Mouse (Mus musculus) right cerebral cortex, postnatal 36 days (tissue): ENCODE measurements around the gene Rpl6.
"Not testable (repeated sequence)": the region's sequence is repeated elsewhere in the genome, so short reads cannot be mapped to it uniquely, and the experiment has no call there.

Source experiments
- DNase-seq, 2 experiments: peaks; one replicate each; pipeline ENCODE4 v3.0.0; 2022; ENCODE audit warnings: low spot score in 2 of 2, mixed read lengths in 1 of 2

Rpl6 gene

DNA sequence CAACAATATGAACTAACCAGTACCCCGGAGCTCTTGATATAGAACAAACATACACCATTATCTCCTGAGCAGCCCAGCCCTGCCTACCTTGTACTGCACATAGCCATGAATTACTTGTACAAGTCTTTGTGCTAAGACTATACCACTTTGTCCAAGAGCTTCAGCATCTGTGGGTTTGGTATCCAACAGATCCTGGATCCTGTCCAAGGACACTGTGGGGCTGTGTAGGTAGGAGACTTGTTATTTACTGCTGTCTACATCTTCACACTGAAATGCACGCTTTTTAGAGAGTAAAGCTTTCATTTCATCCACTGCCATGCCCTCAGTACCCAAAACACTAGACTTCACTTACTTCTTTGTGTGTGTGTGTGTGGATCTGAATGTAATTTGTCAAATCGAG lies 20.6 kb downstream of the Rpl6 start:
- no peak for DNase-seq

DNA sequence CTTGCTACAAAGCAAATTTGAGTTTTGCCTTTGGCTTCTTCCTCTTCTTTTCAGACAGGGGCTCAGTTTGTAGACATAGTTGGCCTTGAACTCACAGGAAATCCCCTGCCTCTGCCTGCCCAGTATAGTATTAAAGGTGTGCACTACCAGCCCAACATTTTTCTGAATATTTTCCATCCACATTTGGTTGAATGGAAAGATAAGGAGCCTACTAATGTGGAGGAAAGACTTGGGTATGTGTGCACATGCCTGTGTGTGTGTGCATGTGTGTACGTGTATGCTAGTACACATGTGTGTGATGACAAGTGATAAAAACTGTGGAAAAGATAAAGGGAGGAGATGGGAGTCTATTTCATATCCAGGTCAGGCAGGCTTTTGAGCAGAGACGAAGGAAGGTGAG lies 21.6 kb downstream of the Rpl6 start:
- no peak for DNase-seq

DNA sequence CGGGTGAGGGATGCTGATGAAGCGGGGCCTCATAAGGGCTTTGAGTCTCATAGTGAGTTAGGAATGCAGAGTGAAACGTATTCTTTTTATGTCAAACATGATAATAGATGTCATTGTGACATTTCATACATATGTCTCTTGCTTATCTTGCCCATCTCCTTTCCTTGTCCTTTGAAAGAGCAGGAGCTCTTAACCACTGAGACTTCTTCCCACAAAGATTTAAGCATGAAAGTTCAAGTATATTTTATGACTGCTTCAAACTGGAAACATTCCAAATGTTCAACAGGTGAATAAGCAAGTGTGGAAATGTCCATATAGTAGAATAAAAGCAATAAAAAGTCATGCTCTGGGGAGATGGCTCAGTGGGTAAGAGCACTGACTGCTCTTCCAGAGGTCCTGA lies 22.1 kb downstream of the Rpl6 start:
- DNase-seq, result no peak

DNA sequence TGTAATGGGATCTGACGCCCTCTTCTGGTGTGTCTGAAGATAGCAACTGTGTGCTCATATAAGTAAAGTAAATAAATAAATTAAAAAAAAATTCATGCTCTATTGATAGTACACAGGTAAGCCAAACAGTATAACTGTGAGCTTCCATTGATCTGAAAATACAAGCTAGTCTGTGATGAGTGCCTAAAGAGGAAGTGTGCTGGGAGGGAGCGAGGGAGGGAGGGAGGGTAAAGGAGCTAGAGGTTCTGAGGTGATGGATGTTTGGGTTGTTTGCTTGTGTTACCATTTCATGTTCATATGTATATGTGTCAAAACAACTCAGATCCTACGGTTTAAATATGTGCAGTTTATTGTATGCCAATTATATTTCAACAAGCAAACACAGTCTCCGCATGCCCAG lies 22.6 kb downstream of the Rpl6 start:
- no peak for DNase-seq

DNA sequence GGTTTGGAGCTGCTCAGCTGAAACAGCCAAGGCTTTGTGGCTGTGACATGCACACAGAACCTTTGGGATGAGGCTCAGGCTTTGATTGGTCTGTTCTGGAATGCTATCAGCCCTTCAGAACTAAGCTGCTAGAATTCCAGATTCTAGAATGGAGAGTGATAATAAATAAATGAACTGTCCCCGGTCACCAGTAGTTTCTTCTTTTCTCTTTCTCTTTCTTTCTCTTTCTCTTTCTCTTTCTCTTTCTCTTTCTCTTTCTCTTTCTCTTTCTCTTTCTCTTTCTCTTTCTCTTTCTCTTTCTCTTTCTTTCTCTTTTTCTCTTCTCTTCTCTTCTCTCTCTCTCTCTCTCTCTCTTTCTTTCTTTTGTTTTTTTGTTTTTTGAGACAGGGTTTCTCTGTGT lies 23.0 kb downstream of the Rpl6 start:
- DNase-seq, result not testable (repeated sequence)

DNA sequence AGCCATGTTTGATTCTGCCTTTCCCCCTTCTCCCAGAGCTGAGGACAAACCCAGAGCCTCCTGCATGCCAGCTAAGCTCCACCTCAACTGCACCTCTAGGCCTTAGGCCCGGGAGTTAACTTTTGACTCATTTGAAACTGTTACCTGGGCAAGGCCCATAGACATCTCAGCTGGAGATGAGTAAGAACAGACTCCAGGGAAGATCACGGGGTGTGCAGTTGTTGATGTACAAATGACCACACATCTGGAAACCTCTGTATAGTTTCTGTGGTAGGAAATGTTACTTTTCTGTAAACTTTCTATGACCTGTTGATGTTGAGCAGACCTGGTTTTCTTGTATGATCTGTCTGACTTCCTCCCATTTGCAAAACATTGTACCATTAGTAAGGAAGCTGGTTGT lies 24.9 kb downstream of the Rpl6 start:
- DNase-seq, result no peak

DNA sequence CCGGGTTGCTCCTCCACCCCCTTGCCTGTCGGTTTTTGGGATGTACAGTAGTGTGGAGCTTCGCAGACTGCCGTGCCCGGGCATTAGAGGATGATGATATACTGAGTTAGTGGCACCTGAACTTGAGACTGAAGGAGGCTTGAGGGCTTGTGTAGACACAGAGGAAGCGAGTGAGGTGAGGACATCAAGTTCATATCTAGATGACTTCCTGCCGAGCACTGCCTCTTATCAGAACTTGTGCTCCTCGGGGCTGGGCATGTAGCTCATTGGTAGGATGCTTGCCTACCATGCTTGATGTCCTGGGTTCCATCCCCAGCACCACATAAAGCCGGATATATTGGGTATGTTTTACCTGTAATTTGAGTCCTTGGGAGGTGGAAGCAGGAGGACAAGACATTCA lies 26.5 kb downstream of the Rpl6 start:
- no peak for DNase-seq

DNA sequence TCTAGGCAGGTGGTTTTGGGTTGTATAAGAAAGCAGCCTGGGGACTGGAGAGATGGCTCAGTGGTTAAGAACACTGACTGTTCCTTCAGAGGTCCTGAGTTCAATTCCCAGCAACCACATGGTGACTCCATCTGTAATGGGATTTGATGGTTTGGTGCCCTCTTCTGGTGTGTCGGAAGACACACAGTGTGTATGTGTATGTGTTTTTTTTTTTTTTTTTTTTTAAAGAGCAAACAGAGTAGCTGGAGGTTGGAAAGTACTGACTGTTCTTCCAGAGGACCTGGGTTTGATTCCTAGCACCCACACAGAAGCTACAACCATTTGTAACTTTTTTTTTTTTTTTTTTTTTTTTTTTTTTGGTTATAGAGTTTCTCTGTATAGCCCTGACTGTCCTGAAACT lies 28.5 kb downstream of the Rpl6 start:
- no peak for DNase-seq

DNA sequence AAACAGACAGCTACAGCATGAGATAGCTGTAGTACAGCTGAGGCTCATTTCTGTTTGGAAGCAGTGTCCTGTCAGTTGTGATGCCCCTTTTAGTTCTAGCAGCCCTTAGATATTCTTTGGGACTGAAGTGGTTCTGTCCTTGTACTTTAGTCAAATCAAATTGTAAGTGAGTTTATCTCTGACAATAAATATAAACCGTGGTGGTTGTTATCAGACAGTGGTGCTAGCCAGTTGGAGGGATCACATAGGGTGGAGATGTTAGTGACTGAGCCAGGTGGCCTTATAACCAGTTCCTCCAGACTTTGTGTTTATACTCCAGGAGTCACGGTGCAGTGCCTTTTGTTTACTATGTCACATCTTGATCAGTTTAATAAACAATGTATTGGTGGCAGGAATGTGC lies 29.4 kb downstream of the Rpl6 start:
- no peak for DNase-seq

DNA sequence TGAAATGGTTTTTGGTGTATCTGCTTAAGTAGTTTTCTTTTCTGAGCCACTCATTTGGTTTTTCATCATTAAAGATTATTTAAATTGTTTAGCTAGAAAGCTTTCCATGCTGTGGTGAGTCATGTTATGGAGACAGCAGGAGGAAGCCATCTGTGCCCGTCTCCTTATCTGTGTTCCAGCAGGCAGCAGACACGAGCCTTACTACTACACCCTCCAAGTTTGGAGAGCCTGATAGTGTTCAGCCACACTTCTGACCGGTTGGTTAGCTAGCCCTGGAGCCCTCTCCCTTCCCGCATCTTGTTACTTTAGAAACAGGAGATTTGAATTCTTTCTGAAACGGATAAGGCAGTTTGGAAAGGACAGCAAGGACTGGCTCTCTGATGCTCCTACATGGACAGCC lies 31.9 kb downstream of the Rpl6 start:
- DNase-seq, result peak; percentile 49 to 66

DNA sequence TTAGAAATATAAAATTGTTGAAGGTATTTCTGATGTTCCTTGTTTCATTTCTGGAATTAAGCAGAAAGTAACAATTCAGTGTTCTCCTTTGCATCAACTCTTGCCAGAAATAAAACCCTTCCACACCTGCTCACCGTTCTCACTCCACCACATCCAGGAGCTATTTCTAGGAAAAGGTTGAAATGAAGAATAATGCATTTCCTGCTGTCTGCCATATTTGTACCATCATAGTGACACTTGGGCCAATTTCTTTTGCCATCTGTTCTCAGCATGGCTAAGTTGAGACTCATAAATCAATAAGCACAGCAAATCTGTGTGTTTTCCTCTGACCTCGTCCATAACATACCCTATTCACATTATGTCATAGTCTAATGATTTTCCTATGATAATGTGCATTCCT lies 33.9 kb downstream of the Rpl6 start:
- DNase-seq, result no peak

DNA sequence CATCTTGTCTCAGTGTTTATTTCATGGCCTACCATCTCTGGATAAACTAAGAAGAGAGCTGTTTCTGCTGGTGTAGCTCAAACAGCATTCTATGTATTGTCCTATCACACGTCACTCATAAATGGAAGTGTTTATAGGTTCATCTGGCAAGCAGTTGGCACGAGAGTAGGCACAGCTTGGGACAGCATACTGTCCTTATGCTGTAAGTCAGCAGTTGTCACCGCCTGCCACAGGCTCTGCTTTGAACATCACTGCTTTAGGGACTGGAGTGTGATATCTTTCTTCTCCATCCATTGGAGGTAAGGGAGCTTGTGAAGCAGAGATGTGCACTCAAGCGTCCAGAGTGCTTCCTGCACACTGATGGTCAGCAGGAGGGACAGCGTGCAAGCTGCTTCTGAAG lies 35.6 kb downstream of the Rpl6 start:
- no peak for DNase-seq

DNA sequence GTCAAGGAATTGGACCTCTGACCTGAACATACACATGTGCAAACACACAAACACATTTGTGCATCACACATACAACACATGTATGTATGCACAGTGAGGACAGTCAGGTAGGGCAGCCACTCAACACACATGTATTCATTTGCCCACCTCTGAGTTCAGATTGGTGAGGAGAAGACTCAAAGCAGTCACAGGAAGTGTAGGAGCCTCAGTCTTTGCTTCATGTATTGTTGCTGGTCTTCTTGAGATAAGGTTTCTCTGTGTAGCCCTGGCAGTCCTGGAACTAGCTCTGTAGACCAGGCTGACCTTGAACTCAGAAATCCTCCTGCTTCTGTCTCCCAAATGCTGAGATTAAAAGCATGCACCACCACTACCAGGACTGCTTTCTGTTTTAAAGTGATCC lies 36.9 kb downstream of the Rpl6 start:
- no peak for DNase-seq

DNA sequence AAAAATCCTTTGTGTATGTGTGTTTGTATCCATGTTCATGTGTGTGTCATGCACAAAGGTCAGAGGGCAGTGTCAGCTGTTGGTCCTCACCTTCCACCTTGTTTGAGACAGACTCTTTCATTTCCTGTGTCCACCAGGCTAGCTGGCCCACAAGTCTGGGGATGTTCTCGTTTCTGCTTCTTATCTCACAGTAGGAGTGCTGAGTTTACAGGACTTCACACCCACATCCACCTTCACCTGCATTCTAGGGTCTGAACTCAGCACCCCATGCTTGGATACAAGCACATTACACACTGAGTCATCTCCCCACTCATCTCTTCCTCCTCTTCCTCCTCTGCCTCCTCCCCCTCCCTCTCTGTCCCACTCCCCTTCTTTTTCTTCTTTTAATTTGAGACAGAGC lies 38.0 kb downstream of the Rpl6 start:
- no peak for DNase-seq

DNA sequence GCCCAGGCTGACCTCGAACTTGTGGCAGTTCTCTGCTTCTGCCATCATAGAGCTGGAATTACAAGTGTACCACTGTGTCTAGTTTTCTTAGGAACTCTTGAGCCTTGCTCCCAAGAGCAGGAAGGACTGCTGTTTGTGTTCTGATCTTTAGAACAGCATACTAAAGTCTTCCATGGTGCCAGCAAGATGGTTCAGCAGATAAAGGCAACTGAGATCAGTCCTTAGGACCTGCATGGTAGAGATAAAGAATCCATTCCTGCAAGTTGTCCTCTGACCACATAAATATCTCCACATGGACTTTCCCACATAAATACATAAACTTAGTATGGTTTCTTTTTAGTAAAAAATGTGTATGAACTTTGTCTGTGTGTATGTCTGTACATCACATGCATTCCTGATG lies 38.4 kb downstream of the Rpl6 start:
- DNase-seq, result no peak

DNA sequence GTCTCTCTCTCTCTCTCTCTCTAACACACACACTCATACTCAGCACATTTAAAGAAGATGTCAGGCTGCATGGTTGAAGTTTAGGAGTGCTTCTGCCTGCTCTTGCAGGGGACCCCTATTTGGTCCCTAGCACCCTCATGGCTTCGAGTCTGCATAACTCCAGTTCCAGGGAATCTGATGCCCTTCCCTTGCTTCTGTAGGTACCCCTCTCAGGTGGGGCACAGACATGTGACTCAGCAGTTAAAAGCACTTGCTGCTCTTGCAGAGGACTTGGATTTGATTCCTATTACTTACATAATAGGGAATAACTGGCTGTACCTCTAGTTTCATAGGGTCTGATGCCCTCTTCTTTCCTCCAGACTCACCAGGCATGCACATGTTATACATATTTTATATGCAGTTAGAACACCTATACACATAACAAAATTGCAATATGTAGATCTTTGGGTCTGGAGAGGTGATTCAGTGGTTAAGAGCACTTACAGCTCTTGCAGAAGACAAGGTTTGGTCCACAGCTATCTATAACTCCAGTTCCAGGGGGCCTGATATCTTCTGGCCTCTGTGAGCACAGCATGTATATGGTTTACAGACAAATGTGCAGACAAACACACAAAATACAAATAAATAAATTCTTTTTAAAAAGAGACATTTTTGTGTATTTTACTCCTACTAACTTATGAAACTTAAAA lies 39.5 kb downstream of the Rpl6 start:
- no peak for DNase-seq

DNA sequence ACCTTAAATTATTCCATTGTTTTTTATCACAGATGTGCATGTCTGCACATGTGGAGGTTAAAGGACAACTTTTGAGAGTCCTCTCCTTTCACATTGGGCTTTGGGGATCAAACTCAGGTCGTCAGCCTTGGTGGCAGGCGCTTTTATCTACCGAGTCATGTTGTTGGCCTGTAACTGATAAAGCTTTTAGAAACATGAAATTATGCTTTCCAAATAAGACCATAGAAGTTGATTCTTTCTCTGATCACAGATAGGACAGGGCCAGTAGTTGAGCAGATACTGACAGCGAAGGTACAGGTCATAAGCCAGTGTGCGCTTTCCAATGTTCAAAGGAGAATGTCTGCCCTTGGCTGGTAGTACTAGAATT lies 40.1 kb downstream of the Rpl6 start:
- no peak for DNase-seq

DNA sequence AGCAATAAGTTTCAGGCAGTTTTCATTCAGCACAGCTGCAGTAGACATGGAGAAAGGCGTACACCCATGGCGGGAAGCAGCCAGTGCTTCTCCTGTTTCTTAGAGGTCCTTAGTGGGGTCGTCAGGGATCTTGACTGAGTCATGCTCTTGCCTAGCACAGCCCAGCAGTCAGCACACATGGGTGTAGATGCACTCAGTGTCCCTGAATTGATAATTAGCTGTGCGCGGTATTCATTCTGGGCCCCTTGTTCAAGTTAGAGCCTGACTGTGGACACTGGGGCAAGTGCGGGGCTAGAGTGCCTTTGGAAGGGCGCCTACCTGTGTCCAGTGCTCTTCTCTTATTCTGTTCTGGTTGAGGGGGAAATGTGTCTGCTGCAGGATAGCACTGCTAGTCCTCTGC lies 40.9 kb downstream of the Rpl6 start:
- no peak for DNase-seq

DNA sequence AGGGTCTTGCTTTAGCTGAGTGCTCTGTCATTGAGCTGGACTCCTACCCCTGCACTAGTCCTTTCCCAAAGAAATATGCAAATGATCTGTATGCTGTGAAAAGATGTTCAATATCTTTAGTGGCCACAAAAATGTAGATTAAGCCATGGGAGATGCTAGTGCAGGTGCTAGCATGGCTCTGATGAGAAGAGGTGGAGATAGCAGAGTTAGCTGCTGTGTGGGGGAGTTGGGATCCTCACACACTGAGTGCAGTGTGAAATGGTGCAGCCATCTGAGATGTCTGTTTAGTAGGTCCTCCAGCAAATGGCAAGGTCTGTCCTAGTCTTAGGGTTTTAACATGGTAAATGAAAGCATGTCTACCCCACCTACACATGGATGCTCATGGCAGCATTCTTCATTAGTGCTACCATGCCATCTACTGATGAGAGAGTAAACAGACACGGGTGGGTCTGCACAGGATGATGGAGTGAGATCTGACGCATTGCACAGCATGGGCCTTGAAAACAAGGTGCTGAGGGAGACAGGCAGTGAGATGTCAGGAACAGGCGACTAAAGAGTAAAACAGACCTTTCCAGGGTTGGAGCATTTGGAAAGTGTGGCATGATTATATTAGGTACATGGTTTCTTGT lies 44.6 kb downstream of the Rpl6 start:
- DNase-seq, result no peak

DNA sequence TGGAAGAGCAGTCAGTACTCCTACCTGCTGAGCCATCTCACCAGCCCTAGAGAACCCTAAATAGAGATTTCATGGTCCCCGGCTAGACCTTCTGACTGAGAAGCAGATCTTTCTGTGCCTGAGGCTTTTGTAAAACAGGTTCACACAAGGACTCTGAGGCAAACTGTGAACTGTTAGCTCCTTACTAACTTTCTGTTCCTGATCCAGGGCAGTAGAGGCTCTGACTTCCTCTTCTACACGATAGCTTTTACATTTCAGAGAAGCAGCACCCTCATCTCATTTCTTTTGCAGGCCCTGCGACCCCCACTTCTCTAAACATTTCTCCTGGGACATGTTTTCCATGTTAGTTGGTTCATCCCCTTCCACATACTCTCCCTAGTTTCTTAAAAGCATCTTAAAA lies 45.4 kb downstream of the Rpl6 start:
- DNase-seq, result no peak

DNA sequence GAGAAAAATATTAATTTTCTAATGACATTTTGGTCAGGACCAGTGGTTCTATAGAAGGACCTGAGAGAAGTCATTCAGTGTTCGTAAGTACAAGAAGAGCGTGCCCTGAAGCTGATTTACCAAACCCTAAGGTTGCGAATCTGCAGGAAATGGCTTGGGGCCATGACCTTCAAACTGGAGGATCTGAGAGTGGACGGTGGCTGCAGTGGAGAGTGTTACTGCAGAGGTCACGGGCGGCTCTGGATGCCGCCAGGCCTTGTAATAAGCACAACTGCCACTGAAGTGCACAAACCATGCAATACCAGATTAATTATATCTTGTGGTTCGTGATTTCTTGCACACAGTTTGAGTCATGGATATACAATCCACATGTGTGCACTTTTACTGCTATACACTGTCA lies 47.5 kb downstream of the Rpl6 start:
- DNase-seq, result no peak

DNA sequence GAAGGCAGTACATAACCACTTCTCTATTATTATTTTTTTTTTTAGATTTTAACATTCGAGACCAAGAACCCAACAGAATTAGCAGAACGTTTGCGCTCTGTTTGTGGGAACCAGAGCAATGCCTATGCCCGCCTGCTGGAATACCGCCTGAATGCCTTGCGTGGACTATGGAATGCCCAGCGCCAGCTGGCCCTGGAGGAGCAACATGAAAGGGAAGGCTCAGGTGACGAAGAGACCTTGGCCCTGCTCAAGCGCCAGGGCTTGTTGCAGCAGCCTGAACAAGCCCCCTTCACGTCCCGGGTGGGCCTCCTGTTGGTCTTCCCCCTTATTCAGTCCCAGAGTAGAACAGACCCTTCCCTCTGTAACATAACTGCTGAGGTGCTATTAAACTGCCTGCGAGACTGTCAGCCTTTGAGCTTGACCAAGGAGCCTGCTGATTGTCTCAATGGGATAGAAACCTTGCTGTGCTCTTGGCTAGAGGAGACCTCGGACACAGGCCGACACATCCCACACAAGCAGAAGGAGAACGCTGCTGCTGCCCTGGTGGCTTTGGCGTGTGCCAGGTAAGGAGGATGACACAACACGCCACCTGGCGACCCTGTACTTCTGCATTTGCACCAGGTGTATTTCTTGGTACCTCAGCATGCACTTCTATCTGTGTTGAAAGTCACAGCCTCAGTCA lies 49.7 kb downstream of the Rpl6 start:
- no peak for DNase-seq

DNA sequence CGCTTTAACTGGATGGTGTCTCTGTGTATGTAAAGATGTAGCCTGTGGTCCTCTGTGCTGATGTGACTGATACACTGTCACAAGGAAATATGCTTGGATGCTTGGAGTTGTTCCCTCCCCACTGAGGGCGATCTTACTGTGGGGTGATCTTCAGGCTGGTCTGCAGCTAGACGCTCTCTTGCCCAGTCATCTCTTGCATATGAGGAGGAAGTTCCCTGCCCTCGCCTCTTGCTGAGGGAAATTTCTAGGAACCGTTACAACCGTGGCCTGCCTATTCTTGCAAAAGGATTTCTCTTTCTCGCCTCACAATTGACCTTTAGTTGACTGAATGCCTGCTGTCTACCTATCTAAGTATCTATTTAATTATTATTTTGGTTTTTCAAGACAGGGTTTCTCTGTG lies 50.7 kb downstream of the Rpl6 start:
- DNase-seq, result no peak
